Mouse (Mus musculus): ENCODE results near the gene Arhgap11a. TPM values are rescaled to one million over a fixed set of nuclear protein-coding genes. Genes with fewer than 3 reads are reported as not detected.

The Arhgap11a gene
- polyA plus RNA-seq (2015; fragmentation: Nextera tagmentation; extraction: Ambion mirVana), result 23.4 and 24.5 TPM in 2 replicates

DNA sequence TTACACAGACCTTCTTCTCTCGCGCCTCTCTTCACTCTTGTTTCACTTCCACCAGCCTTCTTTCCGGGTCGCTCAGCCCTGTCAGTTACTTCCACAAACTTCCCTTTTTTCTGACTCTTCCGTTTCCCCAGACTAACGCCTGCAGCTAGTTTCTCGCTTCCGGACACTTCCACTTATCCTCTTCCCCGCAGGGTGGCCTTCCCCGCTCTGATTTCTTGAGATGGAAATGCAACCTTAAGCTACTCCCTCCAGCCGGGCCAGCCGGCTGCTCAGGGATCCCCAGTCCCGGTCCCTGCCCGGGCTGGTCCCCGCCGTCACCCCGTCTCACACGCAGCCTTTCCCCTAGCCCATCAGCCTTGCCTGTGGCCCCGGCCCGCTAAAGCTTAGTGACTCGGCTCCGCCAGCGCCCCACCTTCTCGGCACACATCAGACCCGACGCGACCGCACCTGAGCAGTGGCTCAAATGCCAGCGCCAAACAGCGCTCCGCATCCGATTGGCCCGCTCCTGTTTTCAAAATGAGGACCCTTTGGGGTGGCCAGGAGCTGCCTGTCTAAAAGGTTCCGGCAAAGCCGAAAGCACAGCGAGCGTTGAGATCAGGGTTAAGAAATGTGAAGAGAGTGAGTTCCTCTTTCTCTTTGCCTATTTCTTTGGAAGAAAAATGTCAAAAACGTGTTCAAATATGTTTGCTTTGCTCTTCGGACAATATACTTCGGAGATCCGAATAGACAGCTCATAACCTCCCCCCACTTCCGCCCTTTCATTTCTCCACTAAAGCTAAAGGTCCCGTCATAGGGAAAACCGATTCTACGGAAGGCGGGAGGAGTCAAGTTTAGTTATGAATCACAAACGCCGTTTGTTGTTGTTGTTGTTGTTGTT is at the start of gene Arhgap11a:
Gene Arhgap11a, minus strand, starts transcription at position 417 of the 877 bp plus-strand sequence.
- peak within 1 kb of the TSS; percentile 92 for H3K4me2 ChIP-seq (replicated peaks)
- H3K27ac ChIP-seq, result peak within 1 kb of the TSS; percentile 75
- H3K9me3 ChIP-seq, result no peaks in the 10 kb centered on the region
- peak; percentile 96 for ATAC-seq
- WGBS, result under 1% methylated on average over 48 of the region's 48 CpGs
- peaks cover 26% of the 10 kb centered on the region for H3K4me1 ChIP-seq (replicated peaks)
- peaks cover 11% of the 10 kb centered on the region; the same call in 1 of the 2 replicates for H3K36me3 ChIP-seq
- H3K4me3 ChIP-seq (replicated peaks), result peak within 1 kb of the TSS; percentile 69
- H3K9ac ChIP-seq (replicated peaks), result peak within 1 kb of the TSS; percentile 70
- H3K27me3 ChIP-seq, result no peaks in the 10 kb centered on the region

DNA sequence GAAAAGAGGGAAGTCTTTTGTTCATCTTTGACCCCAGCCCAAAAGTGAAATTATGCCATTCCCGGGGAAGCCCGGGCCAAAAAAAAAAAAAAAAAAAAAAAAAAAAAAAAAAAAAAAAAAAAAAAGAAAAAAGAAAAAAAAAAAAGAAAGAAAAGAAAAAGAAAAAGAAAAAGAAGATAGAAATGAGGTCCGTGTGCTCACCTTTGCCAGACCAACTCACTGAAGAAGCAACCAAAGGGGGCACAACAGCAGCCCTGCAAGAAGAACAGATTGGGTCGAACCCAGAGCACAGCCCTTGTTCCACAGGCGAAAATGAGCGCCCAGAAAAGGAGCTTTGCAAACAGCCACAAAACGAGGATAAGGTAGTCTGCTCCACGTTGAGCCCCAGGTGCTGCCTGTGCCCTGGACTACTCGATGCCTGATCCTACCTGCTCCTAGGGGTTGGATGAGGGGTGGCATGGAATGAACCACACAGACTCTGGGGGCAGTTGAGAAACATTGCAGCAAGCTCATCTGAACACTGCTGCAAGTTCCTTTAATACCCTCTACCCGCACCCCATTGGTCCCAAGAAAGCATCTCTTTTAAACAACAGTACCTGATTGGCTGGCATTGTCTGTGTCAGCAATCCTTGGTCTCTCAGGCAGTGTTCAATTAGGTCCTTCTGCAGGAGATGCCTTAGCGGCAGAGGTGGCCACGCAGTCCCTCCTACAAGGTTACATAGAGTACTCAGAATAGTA is 45.1 kb upstream of the Arhgap11a start:
- Histone ChIP-seq H3K9ac (replicated peaks) (no peak overlapping the region), H3K36me3 (no peaks in the 10 kb centered on the region), H3K4me2 (replicated peaks) (no peak overlapping the region), H3K27ac (no peak overlapping the region), H3K9me3 (no peaks in the 10 kb centered on the region), H3K4me3 (replicated peaks) (no peak overlapping the region), H3K27me3 (no peaks in the 10 kb centered on the region), H3K4me1 (replicated peaks) (no peaks in the 10 kb centered on the region)
- 82% methylated on average over 10 of the region's 12 CpGs for WGBS
- no peak for ATAC-seq

DNA sequence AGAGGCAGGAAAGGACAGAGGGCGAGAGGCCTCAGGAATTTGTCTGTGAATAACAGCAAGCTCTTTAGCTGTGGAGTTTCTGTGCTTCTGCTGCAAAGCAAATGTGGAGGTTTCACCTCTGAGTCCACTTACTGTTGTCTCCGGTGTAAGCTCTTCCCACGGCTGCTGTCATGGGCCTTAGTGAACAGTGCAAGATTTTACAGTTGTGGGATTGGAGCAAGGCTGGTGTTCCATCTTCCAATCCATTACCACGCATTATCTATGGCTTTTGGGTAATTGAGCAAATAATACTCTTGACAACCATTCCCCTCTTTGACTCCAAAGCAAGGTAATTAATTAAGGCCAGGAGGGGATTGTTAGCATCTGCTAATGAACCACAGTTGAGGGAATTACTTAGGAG is 38.7 kb upstream of the Arhgap11a start:
- no peaks in the 10 kb centered on the region for H3K36me3 ChIP-seq
- H3K27me3 ChIP-seq, result no peaks in the 10 kb centered on the region
- H3K27ac ChIP-seq, result no peak overlapping the region
- no peak overlapping the region for H3K9ac ChIP-seq (replicated peaks)
- peak; percentile 37; the same call in 1 of the 2 replicates for ATAC-seq
- no peaks in the 10 kb centered on the region for H3K4me1 ChIP-seq (replicated peaks)
- H3K9me3 ChIP-seq, result no peaks in the 10 kb centered on the region
- 72% methylated on average over 4 of the region's 4 CpGs for WGBS
- H3K4me3 ChIP-seq (replicated peaks), result no peak overlapping the region
- H3K4me2 ChIP-seq (replicated peaks), result no peak overlapping the region

DNA sequence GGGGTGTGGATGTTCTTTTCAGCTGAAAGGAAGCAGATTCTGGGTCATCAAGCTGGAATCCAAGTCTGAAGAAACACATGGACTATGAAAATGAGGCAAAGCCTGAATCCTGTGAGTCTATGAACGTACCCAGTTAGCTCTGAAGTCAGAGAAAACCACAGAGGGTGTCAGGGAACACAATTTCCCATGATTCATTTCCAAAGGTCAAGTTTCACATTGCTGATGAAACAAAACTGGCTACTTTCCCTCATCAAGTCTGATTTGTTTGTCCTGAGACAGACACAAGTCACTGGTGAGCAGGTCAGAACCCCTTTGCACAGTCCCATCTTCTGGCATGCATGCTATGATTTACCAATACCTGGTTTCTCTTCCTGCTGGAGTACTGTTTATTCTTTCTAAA is 37.6 kb upstream of the Arhgap11a start:
- H3K27me3 ChIP-seq, result no peaks in the 10 kb centered on the region
- no peaks in the 10 kb centered on the region for H3K9me3 ChIP-seq
- no peaks in the 10 kb centered on the region for H3K4me1 ChIP-seq (replicated peaks)
- no peak overlapping the region for H3K4me2 ChIP-seq (replicated peaks)
- H3K9ac ChIP-seq (replicated peaks), result no peak overlapping the region
- H3K4me3 ChIP-seq (replicated peaks), result no peak overlapping the region
- no peaks in the 10 kb centered on the region for H3K36me3 ChIP-seq
- no peak overlapping the region for H3K27ac ChIP-seq
- no peak for ATAC-seq
- WGBS, result 75% methylated on average over 1 of the region's 1 CpGs

DNA sequence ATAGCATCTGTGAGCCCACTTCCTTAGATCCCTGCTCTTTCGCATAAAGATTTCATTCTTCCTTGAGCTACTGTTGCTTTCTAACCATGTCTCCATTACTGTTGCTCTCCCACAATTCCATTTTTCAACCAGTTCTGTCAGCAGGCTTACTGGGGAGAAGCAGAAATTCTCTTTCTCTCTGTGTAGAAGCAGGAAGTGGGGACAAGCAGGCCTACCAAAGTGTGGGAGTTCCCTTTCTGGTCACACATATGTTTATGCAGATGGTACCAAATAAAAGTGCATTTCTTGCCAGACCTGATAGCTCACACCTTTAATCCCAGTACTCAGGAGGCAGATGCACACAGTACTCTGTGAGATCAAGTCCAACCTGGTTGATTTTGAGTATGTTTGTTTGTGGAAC is 21.7 kb upstream of the Arhgap11a start:
- Histone ChIP-seq H3K9me3 (no peaks in the 10 kb centered on the region), H3K27me3 (no peaks in the 10 kb centered on the region), H3K27ac (no peak overlapping the region), H3K4me3 (replicated peaks) (no peak overlapping the region), H3K4me1 (replicated peaks) (no peaks in the 10 kb centered on the region), H3K4me2 (replicated peaks) (no peak overlapping the region), H3K9ac (replicated peaks) (no peak overlapping the region), H3K36me3 (no peaks in the 10 kb centered on the region)
- no peak for ATAC-seq
- WGBS, result 96% methylated on average over 1 of the region's 1 CpGs

DNA sequence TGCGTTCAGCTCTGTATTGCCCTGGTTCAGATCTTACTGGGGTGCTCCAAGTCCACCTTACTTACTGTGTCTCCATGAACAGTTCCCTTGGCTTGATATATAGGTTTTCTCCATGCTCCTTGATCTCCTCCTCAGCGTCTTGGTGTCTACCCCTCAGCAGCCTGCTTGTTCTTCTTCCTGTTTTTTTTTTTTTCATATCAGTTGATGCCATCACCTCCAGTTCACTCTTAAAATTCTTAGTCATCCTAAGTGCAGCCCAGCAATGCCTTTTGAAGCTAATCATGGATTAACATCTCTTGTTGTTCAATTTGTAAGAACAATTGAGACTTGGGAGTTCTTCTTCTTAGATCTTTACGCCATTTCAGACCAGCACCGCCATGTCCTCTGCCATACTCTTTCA is 19.9 kb upstream of the Arhgap11a start:
- Histone ChIP-seq H3K4me1 (replicated peaks) (no peaks in the 10 kb centered on the region), H3K27ac (no peak overlapping the region), H3K4me2 (replicated peaks) (no peak overlapping the region), H3K4me3 (replicated peaks) (no peak overlapping the region), H3K9me3 (no peaks in the 10 kb centered on the region), H3K36me3 (no peaks in the 10 kb centered on the region), H3K9ac (replicated peaks) (no peak overlapping the region), H3K27me3 (no peaks in the 10 kb centered on the region)
- ATAC-seq, result no peak
- 82% methylated on average over 4 of the region's 4 CpGs for WGBS

DNA sequence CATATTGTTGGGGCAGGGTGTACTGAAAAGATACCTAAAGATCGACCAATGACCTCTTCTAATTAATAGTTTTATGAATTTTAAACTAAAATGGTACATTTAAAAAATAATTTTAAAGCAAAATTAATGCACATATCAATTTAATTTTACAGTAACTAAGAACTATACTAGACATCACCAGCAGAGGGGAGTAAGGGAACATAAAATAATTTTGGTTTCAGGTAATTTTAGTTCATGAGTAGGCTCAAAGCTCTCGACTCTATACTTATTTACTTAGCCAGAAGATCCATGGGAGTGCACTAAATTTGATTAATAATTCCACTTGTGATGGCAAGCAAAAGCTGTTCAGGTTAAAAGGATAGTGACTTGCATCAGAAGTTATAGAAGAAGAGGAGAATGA is 17.7 kb upstream of the Arhgap11a start:
- no peaks in the 10 kb centered on the region for H3K9me3 ChIP-seq
- WGBS, result 59% methylated on average over 2 of the region's 2 CpGs
- no peak overlapping the region for H3K9ac ChIP-seq (replicated peaks)
- no peak overlapping the region for H3K4me2 ChIP-seq (replicated peaks)
- no peaks in the 10 kb centered on the region for H3K4me1 ChIP-seq (replicated peaks)
- H3K27me3 ChIP-seq, result no peaks in the 10 kb centered on the region
- no peak for ATAC-seq
- no peaks in the 10 kb centered on the region for H3K36me3 ChIP-seq
- no peak overlapping the region for H3K4me3 ChIP-seq (replicated peaks)
- H3K27ac ChIP-seq, result no peak overlapping the region

DNA sequence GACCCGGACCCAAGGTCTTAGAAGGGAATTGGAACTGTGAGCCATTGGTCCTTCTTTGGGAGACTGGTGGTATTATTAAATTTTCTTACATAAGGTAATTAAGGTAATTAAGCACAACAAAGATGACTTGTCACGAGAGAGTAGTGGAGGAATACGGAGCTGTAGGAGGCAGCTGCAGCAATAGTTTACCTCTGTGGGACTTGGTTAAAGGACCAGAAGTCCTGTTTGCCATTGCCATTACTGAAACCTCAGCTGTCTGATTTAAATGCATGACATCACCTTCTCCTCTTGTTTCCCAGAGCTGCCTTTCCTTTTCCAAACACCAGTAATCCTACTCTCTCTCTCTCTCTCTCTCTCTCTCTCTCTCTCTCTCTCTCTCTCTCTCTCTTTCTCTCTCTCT is 680 bp upstream of the Arhgap11a start:
- no peaks in the 10 kb centered on the region for H3K9me3 ChIP-seq
- H3K4me1 ChIP-seq (replicated peaks), result peaks cover 26% of the 10 kb centered on the region
- peak overlapping the region; percentile 75 for H3K27ac ChIP-seq
- H3K36me3 ChIP-seq, result 0 out of 2 replicates have a peak, but pooled peaks cover 6% of the 10 kb centered on the region
- WGBS, result 1% methylated on average over 3 of the region's 3 CpGs
- peak overlapping the region; percentile 92 for H3K4me2 ChIP-seq (replicated peaks)
- H3K9ac ChIP-seq (replicated peaks), result peak overlapping the region; percentile 70
- H3K27me3 ChIP-seq, result no peaks in the 10 kb centered on the region
- peak; percentile 78 for ATAC-seq
- peak overlapping the region; percentile 69 for H3K4me3 ChIP-seq (replicated peaks)

DNA sequence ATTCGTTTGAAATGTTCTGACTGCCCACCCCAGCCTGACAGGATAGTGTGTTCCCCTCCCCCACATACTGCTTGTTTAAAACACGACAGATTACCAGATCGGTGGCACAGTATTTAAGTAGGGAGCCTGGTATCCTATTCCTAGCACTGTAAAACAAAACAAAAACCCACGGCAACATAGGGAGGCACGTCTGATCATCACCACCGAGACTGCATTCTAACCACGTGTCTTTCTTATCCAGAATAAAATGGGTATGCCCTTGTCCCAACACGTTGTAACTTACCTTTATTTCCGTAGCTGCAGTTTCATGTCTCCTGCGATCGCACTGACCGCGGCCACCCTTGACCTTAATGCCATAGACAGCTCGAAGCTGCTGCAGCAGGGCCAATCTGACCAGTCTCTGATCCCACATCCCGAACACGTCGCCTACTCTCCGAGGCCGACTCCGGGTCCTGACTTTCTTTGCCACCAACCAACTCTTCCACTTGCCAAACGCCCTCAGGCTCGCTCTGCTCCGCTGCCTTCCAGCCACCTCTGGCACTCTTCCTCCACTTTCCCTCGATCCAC is 700 bp downstream of the Arhgap11a start:
- H3K27ac ChIP-seq, result no peak overlapping the region
- ATAC-seq, result peak; percentile 15

DNA sequence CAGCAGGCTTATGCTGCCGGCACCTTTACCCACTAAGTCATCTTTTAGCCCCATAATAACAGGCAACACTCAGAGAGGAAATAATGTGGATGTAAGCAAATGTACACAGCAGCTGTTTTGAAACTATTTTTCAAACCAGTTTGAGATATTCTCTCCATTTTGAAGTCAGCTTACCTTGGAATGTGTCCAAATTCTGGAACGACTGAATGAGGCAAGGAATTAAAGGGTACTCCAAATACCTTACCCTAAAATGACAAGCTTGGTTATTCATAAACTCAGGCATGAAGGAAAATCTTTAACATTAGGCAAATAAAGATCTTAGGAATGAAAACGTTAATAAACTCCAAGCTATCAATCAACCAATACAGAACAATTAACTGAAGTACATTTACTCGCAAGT is 3.4 kb downstream of the Arhgap11a start:
- Histone ChIP-seq H3K4me2 (replicated peaks) (no peak overlapping the region), H3K9ac (replicated peaks) (no peak overlapping the region), H3K4me1 (replicated peaks) (peaks cover 26% of the 10 kb centered on the region), H3K9me3 (no peaks in the 10 kb centered on the region), H3K36me3 (peaks cover 21% of the 10 kb centered on the region), H3K27me3 (no peaks in the 10 kb centered on the region), H3K27ac (no peak overlapping the region), H3K4me3 (replicated peaks) (no peak overlapping the region)
- no peak for ATAC-seq
- 89% methylated on average over 4 of the region's 4 CpGs for WGBS

More for the DNA sequence above, 700 bp downstream of the Arhgap11a start:
- Histone ChIP-seq H3K4me3 (replicated peaks) (peak overlapping the region; percentile 69), H3K27me3 (no peaks in the 10 kb centered on the region), H3K4me2 (replicated peaks) (peak overlapping the region; percentile 92), H3K36me3 (peaks cover 11% of the 10 kb centered on the region; the same call in 1 of the 2 replicates), H3K9me3 (no peaks in the 10 kb centered on the region), H3K9ac (replicated peaks) (peak overlapping the region; percentile 70), H3K4me1 (replicated peaks) (peaks cover 26% of the 10 kb centered on the region)
- WGBS, result under 1% methylated on average over 24 of the region's 24 CpGs

DNA sequence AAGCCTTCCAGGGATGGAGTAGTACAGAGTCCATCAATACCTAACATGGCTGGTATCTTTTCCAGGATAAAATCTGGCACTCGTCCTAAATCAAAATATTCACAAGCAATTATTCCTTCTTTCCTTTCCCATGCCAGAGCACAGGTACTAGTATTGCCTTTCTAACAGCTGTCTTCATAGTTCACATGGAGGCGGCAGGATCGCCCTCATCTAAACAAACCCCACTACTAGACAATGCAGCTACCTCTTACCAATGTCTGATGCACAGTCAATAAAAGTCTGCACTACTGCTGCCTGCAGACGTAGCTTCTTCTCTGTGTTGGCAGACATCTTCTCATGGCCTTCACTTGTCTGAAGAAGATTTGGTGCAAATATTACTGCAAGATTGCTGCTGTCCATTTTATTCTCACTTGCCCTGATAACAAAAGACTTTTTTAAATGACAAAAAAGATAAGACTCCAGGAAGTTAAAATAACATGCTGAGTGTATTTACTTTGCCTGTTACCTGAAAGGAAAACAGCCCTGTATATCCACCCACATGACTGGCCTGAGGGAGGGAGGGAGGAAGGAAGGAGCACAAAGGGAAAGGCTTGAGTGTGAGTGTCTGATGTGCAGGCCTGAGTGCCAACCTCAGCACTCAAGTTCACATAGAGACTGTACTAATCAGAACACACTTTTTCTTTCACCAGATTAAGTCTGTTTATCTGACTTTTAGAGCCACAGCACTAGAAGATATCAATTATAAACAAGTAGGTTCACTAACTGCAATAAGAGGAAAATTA is 6.6 kb downstream of the Arhgap11a start:
- Histone ChIP-seq H3K9ac (replicated peaks) (no peak overlapping the region), H3K27ac (no peak overlapping the region), H3K36me3 (peaks cover 26% of the 10 kb centered on the region), H3K4me2 (replicated peaks) (no peak overlapping the region), H3K4me1 (replicated peaks) (peaks cover 11% of the 10 kb centered on the region), H3K9me3 (no peaks in the 10 kb centered on the region), H3K4me3 (replicated peaks) (no peak overlapping the region), H3K27me3 (no peaks in the 10 kb centered on the region)
- ATAC-seq, result no peak
- 92% methylated on average over 4 of the region's 4 CpGs for WGBS
